Mouse (Mus musculus) granulocyte monocyte progenitor cell, adult 5-6 weeks (primary cell): ENCODE measurements around the gene B4galnt1. TPM values are rescaled to one million over a fixed set of nuclear protein-coding genes. Genes with fewer than 3 reads are reported as not detected.

Experiments
- ATAC-seq: replicated peaks from 2 replicates; pipeline ENCODE4 v1.8.0; 2016; ENCODE audit warnings: mild to moderate bottlenecking, moderate TSS enrichment, inconsistent platforms; ENCODE audit not compliant: poor library complexity, severe bottlenecking
- total RNA-seq, 2 experiments: library from RNA; stranded (forward) in 1 of 2; stranded (reverse) in 1 of 2; fragments of 200-712, 200-1000 nt in 1 of 2; fragments of >200 nt in 1 of 2; fragmentation: Nextera tagmentation in 1 of 2; gene quantifications; 2 replicates each; pipeline ENCODE4 v1.2.3; 2014 to 2017

B4galnt1 gene
- total RNA-seq, 2 experiments from 2014 or later, result 161 to 288 TPM

- ATAC-seq, result no peak
These were observed 34.4 kb downstream of the B4galnt1 start for GRCm38 (mm10) chr10:127199474-127199873.

DNA sequence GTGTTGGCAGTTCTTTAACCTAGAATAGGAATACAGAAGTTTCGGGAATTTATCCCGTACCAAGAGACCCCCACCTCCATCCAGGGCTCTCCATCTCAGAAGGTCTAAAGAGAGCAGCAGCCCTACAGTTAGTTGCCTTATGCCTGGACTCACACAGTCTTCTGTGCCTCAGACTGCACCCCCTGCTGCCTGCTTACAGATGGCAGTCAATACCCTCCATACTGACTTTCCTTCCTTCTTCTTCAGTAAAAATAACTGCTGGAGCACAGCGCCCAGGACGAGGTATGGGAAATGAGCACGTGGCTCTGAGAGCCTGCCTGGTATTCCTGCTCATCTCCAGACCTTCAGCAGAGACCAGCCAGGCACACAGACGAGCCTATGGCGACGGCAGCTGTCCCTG lies 35.3 kb downstream of the B4galnt1 start:
- no peak for ATAC-seq

DNA sequence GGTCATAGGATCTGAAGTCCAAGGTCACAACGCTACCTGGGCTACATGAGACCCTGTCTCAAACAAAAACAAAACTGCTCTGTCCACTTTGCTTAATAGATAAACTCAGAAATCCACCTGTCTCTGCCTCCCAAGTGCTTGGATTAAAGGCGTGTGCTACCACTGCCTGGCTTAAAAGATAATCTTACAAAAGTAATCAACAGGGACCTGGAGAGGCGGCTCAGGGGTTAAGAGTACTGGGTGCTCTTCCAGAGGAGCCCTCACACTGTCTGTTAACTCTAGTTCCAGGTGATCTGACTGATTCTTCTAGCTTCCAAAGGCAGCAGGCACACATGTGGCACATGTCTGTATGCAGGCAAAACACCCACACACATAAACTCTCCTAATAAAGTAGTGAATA lies 38.1 kb downstream of the B4galnt1 start:
- ATAC-seq, result no peak

GRCm38 (mm10) chr10:127204589-127204988 lies 39.6 kb downstream of the B4galnt1 start:
- ATAC-seq, result no peak

- no peak for ATAC-seq
These were observed 40.3 kb downstream of the B4galnt1 start for GRCm38 (mm10) chr10:127205373-127205772.

DNA sequence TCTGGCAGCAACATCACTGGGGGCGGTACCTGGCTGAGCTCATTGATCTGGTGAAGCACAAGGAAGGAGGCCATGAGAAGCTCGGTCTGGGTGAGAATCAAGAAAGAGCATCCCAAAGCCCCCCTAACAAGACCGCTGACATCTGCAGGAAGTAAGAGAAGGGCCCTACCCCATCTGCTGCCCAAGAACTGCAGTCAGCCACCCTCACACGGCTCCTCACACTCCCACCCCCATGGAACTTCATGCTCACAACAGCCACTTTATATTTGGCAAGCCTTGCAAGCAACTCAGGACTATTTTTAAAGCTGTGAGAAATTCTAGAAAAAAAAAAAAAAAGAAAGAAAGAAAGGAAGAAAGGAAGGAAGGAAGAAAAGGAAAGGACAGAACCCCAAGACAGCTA lies 43.9 kb downstream of the B4galnt1 start:
- no peak for ATAC-seq

DNA sequence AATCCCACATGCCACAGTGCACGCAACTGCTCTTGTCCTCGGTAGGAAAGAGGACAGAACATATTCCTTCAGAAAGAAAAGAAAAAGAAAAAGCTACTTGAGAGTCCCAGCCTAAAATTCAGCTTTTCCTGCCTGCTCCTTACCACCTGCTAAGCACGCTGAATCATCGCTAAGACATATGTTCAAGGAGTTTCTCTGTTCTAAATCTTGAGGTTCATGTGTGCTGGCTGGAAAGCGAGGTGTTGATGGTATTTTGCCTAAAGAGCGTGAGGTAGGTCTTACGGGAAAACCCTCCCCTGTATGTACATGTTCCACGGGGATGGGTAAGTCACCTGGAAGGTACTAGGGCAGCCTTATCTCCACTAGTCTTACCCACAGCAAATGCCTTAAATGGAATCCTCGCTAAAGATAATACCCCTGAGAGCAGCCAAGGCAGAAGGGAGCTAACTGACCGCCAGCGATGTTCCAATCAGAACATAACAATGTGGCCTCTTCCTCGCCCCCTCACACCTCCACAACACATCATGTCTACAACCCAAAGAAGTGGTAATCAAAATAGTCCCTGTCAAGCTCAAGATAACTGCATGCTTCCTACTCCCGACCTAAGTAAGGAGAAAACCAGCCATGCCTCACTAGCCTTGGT lies 45.0 kb downstream of the B4galnt1 start:
- ATAC-seq, result no peak

GRCm38 (mm10) chr10:127210961-127211405 lies 46.0 kb downstream of the B4galnt1 start:
- peak; percentile 51 for ATAC-seq

DNA sequence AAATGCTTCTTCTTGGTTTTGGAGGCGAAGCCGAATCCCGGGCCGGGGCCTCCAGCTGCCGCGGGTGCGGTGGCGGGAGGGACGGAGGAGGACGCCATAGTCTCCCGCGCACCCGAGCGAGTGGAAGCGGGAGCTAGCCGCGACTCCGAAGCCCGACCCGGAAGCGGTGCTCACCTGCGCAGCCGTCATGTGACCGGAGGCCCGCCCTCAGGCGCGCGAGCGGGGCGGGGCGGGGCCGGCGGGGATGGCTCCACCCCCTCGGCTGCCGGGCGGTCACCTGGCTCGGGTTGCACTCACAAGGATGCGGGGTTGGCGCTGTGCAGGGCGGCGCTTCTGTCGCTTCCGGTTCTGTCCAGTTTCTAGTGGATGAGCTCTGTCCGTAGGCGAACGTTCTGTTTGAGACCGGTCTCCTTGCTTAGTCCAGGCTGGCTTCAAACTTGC lies 46.4 kb downstream of the B4galnt1 start, which contains the start of gene Pip4k2c:
Pip4k2c (minus strand) TSS at position 172 of the 441 bp plus-strand sequence.
- ATAC-seq, result peak; percentile 91

GRCm38 (mm10) chr10:127213272-127213671 lies 48.2 kb downstream of the B4galnt1 start:
- no peak for ATAC-seq

DNA sequence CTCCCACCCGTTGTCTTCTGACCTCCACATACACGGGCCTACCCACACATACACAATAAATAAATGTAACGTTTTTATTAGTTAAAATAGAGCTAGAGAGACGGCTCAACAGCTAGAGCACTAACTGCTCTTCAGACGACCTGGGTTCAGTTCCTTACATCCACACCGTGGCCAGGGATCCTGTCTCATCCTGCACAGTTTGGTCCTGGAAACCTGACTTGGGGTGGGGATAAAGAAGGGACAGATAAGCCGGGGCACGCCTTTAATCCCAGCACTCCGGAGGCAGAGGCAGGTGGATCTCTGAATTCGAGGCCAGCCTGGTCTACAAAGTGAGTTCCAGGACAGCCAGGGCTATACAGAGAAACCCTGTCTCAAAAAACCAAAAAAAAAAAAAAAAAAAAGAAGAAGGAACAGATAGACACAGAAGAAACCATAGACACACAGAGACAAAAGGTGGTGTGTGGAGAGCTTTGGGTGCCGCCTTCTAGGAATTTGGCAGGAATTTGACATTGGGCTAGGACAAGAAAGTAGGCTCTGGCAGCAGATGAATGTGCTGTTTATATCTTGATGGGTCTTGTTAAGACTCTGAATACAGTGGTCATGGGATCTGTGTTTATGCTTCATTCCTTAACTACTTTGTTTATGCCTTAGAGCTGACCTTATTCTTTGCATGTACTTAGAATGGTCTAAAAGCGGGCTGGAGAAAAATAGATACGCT lies 48.8 kb downstream of the B4galnt1 start:
- ATAC-seq, result no peak

- no peak for ATAC-seq
These were observed 49.4 kb downstream of the B4galnt1 start for GRCm38 (mm10) chr10:127214422-127214803.

DNA sequence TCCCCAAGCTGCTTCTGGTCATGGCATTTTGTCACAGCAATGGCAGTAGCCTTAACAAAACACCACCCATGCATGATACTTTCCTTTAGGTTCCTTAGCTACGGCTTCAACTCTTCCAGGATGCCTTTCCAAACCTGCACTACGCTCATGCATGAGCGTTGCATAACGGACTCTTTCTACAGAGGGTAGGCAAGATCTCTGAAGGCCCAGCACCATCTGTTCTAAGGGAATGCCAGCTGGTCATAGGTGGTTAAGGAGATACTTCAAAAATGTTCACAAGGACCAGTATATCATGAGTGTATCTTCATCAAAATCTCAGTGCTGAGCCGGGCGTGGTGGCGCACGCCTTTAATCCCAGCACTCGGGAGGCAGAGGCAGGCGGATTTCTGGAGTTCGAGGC lies 51.4 kb downstream of the B4galnt1 start:
- no peak for ATAC-seq

- ATAC-seq, result peak; percentile 66
These were observed 52.2 kb downstream of the B4galnt1 start for GRCm38 (mm10) chr10:127217177-127217576.

GRCm38 (mm10) chr10:127218339-127218738 lies 53.3 kb downstream of the B4galnt1 start:
- ATAC-seq, result no peak

Other genes with a start within 250 kb of the B4galnt1 start
- gene Ctdsp2, start 186.5 kb upstream of the B4galnt1 start, total RNA-seq (2014; fragmentation: Nextera tagmentation), result 53.4 and 62.9 TPM in 2 replicates
- 21.2 and 21.5 TPM in 2 replicates for gene Ctdsp2, start 186.5 kb upstream of the B4galnt1 start, total RNA-seq (2017)
- not detected in 2 replicates for gene Avil, start 164.5 kb upstream of the B4galnt1 start, total RNA-seq (2014; fragmentation: Nextera tagmentation)
- gene Avil, start 164.5 kb upstream of the B4galnt1 start, total RNA-seq (2017), result not detected in 2 replicates
- 32.9 and 52.7 TPM in 2 replicates for gene Tsfm, start 134.4 kb upstream of the B4galnt1 start, total RNA-seq (2014; fragmentation: Nextera tagmentation)
- gene Tsfm, start 134.4 kb upstream of the B4galnt1 start, total RNA-seq (2017), result 33.1 and 41.5 TPM in 2 replicates
- 40.4 and 47.0 TPM in 2 replicates for gene Mettl1, start 123.8 kb upstream of the B4galnt1 start, total RNA-seq (2014; fragmentation: Nextera tagmentation)
- 25.8 and 36.7 TPM in 2 replicates for gene Mettl1, start 123.8 kb upstream of the B4galnt1 start, total RNA-seq (2017)
- gene Eef1akmt3, start 123.7 kb upstream of the B4galnt1 start, total RNA-seq (2014; fragmentation: Nextera tagmentation), result 0.13 TPM in 1 of 2 replicates, not detected in the other
- not detected in 2 replicates for gene Eef1akmt3, start 123.7 kb upstream of the B4galnt1 start, total RNA-seq (2017)
- gene Cyp27b1, start 117.0 kb upstream of the B4galnt1 start, total RNA-seq (2014; fragmentation: Nextera tagmentation), result 0.45 TPM in 1 of 2 replicates, not detected in the other
- 0.69 TPM in 1 of 2 replicates, not detected in the other for gene Cyp27b1, start 117.0 kb upstream of the B4galnt1 start, total RNA-seq (2017)
- not detected in 2 replicates for gene March9, start 105.0 kb upstream of the B4galnt1 start, total RNA-seq (2014; fragmentation: Nextera tagmentation)
- not detected in 2 replicates for gene March9, start 105.0 kb upstream of the B4galnt1 start, total RNA-seq (2017)
- gene Cdk4, start 101.7 kb upstream of the B4galnt1 start, total RNA-seq (2014; fragmentation: Nextera tagmentation), result 721 and 802 TPM in 2 replicates
- gene Cdk4, start 101.7 kb upstream of the B4galnt1 start, total RNA-seq (2017), result 568 and 716 TPM in 2 replicates
- gene Tspan31, start 95.0 kb upstream of the B4galnt1 start, total RNA-seq (2014; fragmentation: Nextera tagmentation), result 92.4 and 102 TPM in 2 replicates
- gene Tspan31, start 95.0 kb upstream of the B4galnt1 start, total RNA-seq (2017), result 82.5 and 82.6 TPM in 2 replicates
- gene Agap2, start 89.9 kb upstream of the B4galnt1 start, total RNA-seq (2014; fragmentation: Nextera tagmentation), result 26.3 and 27.2 TPM in 2 replicates
- 18.8 and 34.4 TPM in 2 replicates for gene Agap2, start 89.9 kb upstream of the B4galnt1 start, total RNA-seq (2017)
- gene Os9, start 44.1 kb upstream of the B4galnt1 start, total RNA-seq (2014; fragmentation: Nextera tagmentation), result 73.3 and 80.0 TPM in 2 replicates
- 202 and 218 TPM in 2 replicates for gene Os9, start 44.1 kb upstream of the B4galnt1 start, total RNA-seq (2017)
- 0.15 TPM in 1 of 2 replicates, not detected in the other for gene Slc26a10, start 15.4 kb downstream of the B4galnt1 start, total RNA-seq (2014; fragmentation: Nextera tagmentation)
- 0.26 and 0.88 TPM in 2 replicates for gene Slc26a10, start 15.4 kb downstream of the B4galnt1 start, total RNA-seq (2017)
- 3.2 TPM in 1 of 2 replicates, not detected in the other for gene Arhgef25, start 24.9 kb downstream of the B4galnt1 start, total RNA-seq (2014; fragmentation: Nextera tagmentation)
- 0.15 and 0.95 TPM in 2 replicates for gene Arhgef25, start 24.9 kb downstream of the B4galnt1 start, total RNA-seq (2017)
- gene Dtx3, start 30.5 kb downstream of the B4galnt1 start, total RNA-seq (2014; fragmentation: Nextera tagmentation), result 51.9 and 54.4 TPM in 2 replicates
- gene Dtx3, start 30.5 kb downstream of the B4galnt1 start, total RNA-seq (2017), result 17.9 and 19.9 TPM in 2 replicates
- 12.1 and 13.6 TPM in 2 replicates for gene Pip4k2c, start 46.4 kb downstream of the B4galnt1 start, total RNA-seq (2014; fragmentation: Nextera tagmentation)
- gene Pip4k2c, start 46.4 kb downstream of the B4galnt1 start, total RNA-seq (2017), result 7.6 and 13.8 TPM in 2 replicates
- 1.4 TPM in 1 of 2 replicates, not detected in the other for gene Kif5a, start 98.1 kb downstream of the B4galnt1 start, total RNA-seq (2014; fragmentation: Nextera tagmentation)
- 0.30 and 0.31 TPM in 2 replicates for gene Kif5a, start 98.1 kb downstream of the B4galnt1 start, total RNA-seq (2017)
- gene Dctn2, start 101.1 kb downstream of the B4galnt1 start, total RNA-seq (2014; fragmentation: Nextera tagmentation), result 62.3 and 72.1 TPM in 2 replicates
- 80.4 and 83.9 TPM in 2 replicates for gene Dctn2, start 101.1 kb downstream of the B4galnt1 start, total RNA-seq (2017)
- gene Mbd6, start 123.8 kb downstream of the B4galnt1 start, total RNA-seq (2014; fragmentation: Nextera tagmentation), result 53.3 and 72.1 TPM in 2 replicates
- gene Mbd6, start 123.8 kb downstream of the B4galnt1 start, total RNA-seq (2017), result 4.1 TPM in 2 replicates
- 63.0 and 105 TPM in 2 replicates for gene Mars, start 146.6 kb downstream of the B4galnt1 start, total RNA-seq (2014; fragmentation: Nextera tagmentation)
- 193 and 221 TPM in 2 replicates for gene Mars, start 146.6 kb downstream of the B4galnt1 start, total RNA-seq (2017)
- gene Arhgap9, start 156.7 kb downstream of the B4galnt1 start, total RNA-seq (2014; fragmentation: Nextera tagmentation), result 46.0 and 53.1 TPM in 2 replicates
- gene Arhgap9, start 156.7 kb downstream of the B4galnt1 start, total RNA-seq (2017), result 34.7 and 51.8 TPM in 2 replicates
- not detected in 2 replicates for gene Gli1, start 176.7 kb downstream of the B4galnt1 start, total RNA-seq (2014; fragmentation: Nextera tagmentation)
- gene Gli1, start 176.7 kb downstream of the B4galnt1 start, total RNA-seq (2017), result not detected in 2 replicates
- not detected in 2 replicates for gene Inhbe, start 189.2 kb downstream of the B4galnt1 start, total RNA-seq (2014; fragmentation: Nextera tagmentation)
- not detected in 2 replicates for gene Inhbe, start 189.2 kb downstream of the B4galnt1 start, total RNA-seq (2017)
- gene Inhbc, start 205.2 kb downstream of the B4galnt1 start, total RNA-seq (2014; fragmentation: Nextera tagmentation), result not detected in 2 replicates
- gene Inhbc, start 205.2 kb downstream of the B4galnt1 start, total RNA-seq (2017), result not detected in 2 replicates
- 50.6 and 56.7 TPM in 2 replicates for gene R3hdm2, start 215.1 kb downstream of the B4galnt1 start, total RNA-seq (2014; fragmentation: Nextera tagmentation)
- gene R3hdm2, start 215.1 kb downstream of the B4galnt1 start, total RNA-seq (2017), result 25.1 and 44.5 TPM in 2 replicates